Mouse (Mus musculus): ENCODE results near the gene Tex35.

Gene Tex35

GRCm38 (mm10) chr1:157081076-157081804, 27.2 kb downstream of the Tex35 start:
- DNase-seq (ENCODE audit: low spot score in 2 of 2), result no peak

DNA sequence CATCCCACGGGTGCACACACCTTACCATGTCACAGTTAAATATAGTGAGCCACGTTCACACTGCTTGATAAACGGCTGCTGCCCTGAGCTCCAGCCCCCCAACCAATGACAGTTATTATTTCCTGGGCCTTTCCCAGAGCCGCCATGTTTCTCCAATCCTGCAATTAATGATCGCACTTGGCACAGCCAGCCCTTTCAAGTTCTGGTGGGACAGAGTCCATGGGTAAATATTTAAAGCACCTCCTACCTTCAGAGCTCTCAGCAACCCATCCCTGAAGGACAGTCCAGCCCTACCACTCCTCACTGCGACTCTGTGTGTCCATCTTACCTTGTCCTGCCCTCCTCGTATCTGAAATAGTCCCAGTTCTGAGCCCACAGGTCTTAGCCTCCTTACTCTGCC, 28.4 kb downstream of the Tex35 start:
- DNase-seq (ENCODE audit: low spot score in 2 of 2), result no peak

DNA sequence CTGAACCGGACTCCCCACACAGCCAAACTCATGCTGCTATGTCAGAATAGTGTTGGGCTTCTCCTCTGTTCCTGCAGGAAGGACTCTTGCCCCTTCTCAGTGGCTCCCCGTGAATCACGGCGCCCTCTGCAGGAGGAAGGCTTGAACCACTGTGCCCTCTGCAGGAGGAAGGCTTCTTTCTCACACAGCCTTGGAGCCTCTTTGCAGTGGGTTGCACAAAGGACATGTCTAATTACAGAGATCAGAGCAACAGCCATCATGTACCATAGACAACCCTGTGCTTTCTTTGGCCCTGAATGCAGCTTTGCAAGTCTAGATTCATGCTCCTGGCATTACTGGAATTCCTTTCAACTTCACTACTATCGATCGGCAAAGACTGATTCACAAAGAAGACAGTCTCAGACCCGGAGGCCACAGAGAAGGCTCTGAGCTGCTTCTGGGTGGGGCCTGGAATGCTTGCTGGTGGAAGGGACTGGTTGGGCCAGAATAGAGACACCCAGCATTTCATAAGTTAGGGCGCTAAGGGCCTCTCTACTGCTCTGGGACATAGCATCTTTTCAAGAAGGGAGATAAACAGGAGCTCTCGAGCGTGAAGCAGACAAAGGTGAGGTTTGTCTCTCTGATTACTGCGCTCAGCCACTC, 29.0 kb downstream of the Tex35 start:
- no peak for DNase-seq (ENCODE audit: low spot score in 2 of 2)

- peak; percentile 75 to 77 for DNase-seq (ENCODE audit: low spot score in 2 of 2)
Observed at GRCm38 (mm10) chr1:157076781-157077705, 31.4 kb downstream of the Tex35 start.

DNA sequence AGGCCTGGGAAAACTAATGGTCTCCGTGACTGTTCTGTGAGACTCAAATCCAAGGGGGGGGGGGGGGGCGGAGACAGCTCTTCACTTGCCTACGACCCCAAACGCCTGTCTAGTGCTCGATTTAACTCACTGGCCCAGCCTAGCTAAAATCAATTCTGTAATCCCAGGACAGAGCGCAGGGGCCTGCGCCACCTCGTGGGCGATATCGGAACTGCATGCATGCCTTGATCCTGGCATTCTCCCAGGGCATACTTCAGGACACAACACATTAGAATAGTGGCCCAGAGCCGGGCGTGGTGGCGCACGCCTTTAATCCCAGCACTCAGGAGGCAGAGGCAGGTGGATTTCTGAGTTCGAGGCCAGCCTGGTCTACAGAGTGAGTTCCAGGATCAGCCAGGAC, 32.2 kb downstream of the Tex35 start:
- peak; percentile 53 to 59 for DNase-seq (ENCODE audit: low spot score in 2 of 2)

- no peak for DNase-seq (ENCODE audit: low spot score in 2 of 2)
Observed at GRCm38 (mm10) chr1:157074937-157075336, 33.5 kb downstream of the Tex35 start.

GRCm38 (mm10) chr1:157074371-157074770, 34.1 kb downstream of the Tex35 start:
- DNase-seq (ENCODE audit: low spot score in 2 of 2), result no peak

DNA sequence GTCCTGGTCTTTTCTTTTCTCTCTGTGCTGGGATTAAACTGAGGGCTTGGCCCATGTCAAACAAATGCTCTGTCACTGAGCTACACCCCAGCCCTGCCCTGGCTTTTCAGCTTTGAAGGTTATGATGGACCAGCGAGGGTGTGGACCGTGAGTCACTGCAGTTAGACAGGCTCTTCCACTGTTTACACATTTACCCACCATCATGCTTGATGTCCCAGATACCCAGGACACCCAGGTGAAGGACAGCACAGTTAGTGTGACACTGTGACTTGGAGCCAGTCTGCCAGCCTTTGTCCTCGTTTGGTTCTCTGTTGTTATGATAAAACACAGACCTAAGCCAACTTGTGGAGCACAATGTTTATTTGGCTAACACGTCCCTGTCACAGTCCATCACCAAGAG, 34.9 kb downstream of the Tex35 start:
- DNase-seq (ENCODE audit: low spot score in 2 of 2), result no peak

- no peak for DNase-seq (ENCODE audit: low spot score in 2 of 2)
Observed at GRCm38 (mm10) chr1:157069181-157069828, 39.2 kb downstream of the Tex35 start.

DNA sequence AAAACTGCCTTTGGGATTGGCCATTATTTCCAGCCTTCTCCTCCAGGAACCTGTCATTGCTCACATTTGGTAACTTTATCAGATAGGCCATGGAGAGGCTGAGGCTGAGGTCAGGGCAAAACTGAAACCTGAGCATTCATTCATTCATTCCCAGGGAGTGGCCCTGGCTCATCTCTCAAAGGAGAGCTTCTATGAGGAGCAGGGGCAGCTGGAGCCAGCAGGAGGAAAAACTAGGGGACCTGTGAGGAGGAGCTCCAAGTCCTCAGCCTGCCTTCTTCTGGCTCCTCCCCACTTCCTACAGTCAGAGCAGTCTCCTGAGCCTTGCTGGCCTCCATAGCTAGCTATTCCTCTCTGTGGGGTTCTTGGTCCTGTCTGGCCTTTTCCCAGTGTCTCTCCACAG, 40.2 kb downstream of the Tex35 start:
- DNase-seq (ENCODE audit: low spot score in 2 of 2), result no peak

DNA sequence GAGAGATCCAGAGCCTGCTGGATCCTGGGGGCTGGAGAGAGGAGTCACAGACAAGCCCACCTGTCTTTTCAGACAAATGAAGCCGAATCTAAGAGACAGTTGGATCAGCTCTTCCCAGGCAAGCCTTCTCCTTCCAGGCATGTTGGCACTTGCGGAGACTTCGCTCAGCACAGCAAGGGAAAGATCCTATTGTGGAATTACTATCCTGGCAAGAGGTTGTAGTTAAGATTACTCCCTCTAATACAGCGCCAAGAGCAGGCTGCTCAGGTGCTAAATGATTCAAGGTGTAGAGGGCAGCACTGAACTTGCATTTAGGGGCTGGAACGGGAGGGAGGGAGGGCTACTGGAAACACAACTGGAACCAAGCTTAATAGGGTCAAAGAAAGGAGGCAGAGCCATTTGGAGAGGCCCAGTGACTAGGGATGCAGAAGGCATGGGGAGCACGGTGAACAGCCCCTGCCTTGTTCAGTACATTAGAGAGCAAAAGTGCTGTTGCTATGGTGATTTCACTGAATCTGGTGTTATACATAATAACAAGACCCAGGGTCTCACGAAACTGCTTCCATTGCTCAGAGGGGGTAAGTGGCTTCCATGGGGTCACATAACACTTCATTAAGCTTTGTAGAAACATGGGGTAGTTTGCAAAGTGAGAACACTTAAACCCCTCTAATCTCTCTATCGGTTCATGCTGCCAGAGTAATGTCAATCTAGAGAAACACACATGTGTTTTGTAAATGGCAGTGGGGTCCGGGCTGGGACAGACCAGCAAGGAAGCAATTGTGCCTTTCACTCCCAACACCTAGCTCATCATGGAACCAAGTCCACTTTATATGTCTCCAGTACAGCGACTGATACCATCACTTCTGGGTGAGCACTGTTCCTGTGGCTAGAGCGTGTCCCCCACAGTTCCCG, 42.4 kb downstream of the Tex35 start:
- no peak for DNase-seq (ENCODE audit: low spot score in 2 of 2)

DNA sequence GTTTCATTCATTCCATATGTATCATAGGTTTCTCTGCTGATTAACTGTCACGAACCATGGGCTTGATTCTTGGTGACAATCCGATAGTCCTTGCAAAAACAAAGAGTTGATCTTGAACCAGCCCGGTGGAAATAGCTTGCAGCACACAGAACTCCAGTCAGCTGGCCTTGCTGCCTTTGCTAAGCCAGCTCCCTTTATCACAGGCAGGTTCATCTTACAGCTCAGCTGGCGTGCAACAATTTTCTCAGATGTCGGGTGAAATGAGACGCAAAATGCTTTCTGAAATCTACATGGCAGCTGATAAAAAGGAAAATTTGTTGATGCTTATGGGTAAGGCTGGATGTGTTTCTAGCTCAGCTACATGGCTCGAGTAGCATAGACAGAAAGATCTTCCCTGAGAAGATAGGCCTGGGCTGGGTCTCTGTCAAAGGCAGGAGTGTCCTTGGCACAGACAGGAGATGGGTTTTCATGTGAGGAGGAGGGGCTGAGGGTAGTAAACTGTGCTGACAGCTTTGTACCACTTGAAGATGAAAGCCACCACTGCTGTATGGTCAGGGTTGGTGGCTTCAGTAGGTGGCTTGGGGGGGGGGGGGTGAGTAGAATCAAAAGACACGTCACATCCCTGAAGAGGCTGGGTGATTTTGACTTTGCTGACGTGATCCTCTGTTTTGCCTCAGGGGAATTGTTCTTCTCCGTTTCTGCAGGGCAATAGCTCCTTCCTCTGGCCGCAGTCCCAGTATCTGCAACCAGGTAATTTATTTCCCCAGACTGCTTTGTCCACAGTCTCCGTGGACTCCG, 45.0 kb downstream of the Tex35 start:
- peak; percentile 79 to 85 for DNase-seq (ENCODE audit: low spot score in 2 of 2)

GRCm38 (mm10) chr1:157062445-157062825, 46.0 kb downstream of the Tex35 start:
- no peak for DNase-seq (ENCODE audit: low spot score in 2 of 2)

- no peak for DNase-seq (ENCODE audit: low spot score in 2 of 2)
Observed at GRCm38 (mm10) chr1:157061800-157062444, 46.6 kb downstream of the Tex35 start.

GRCm38 (mm10) chr1:157061170-157061569, 47.3 kb downstream of the Tex35 start:
- DNase-seq (ENCODE audit: low spot score in 2 of 2), result no peak

GRCm38 (mm10) chr1:157060441-157061135, 47.9 kb downstream of the Tex35 start:
- no peak for DNase-seq (ENCODE audit: low spot score in 2 of 2)

- DNase-seq (ENCODE audit: low spot score in 2 of 2), result no peak
Observed at GRCm38 (mm10) chr1:157055901-157056300, 52.6 kb downstream of the Tex35 start.

GRCm38 (mm10) chr1:157055288-157055831, 53.1 kb downstream of the Tex35 start:
- no peak for DNase-seq (ENCODE audit: low spot score in 2 of 2)

DNA sequence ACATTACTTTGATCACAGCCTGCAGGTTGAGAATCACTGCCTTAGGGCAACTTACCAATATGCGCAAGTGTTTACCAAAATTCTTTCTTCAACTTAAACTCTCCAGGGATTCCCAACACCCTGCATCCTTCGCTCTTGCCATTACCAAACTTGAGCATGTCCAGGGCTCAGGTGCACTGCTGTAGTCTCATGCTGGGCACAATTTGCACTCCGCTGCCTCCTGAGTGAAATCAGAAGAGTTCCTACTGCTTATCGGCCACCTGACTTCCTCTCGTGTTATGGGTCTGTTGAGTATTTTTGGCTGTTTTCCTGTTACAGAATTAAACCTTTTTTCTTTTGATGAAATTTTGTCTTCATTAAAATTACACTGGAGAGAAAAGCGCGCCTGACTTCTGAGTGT, 53.8 kb downstream of the Tex35 start:
- peak in 1 of 2 experiments; percentile 42 for DNase-seq (ENCODE audit: low spot score in 2 of 2)
